Mouse (Mus musculus) heart, adult 2 months (tissue): ENCODE measurements at regions not wholly inside any gene's neighbourhood (a gene's known extent, or its start where the extent isn't known, plus 50 kb on each side); places are given as distances from the start of the nearest gene placed in this dataset.

ENCODE experiments used
- CTCF ChIP-seq: fragments of 200-600 bp; IDR thresholded peaks from 2 replicates; pipeline ENCODE4 v1.8.1; 2022; ENCODE audit warnings: antibody characterized with exemption, mild to moderate bottlenecking, moderate library complexity
- POLR2A ChIP-seq: fragments of 200-500 bp; IDR thresholded peaks from 2 replicates; pipeline ENCODE4 v1.6.1; 2011; ENCODE audit warnings: mild to moderate bottlenecking, low read depth, low read length, control low read depth; ENCODE audit not compliant: insufficient read depth

- TF ChIP-seq CTCF (no peak), POLR2A (no peak)
Measured at GRCm38 (mm10) chr1:90668787-90669186, 66.0 kb downstream of the Cops8 start.
